Mouse (Mus musculus) retina, postnatal 1 day (tissue): ENCODE results near the gene Lbx2.
A peak's percentile ranks its signal among the peaks of the same experiment; 100 is the strongest.

Experiments
- DNase-seq: peaks from one replicate; pipeline ENCODE4 v3.0.0-alpha.2; 2012

Lbx2 gene

DNA sequence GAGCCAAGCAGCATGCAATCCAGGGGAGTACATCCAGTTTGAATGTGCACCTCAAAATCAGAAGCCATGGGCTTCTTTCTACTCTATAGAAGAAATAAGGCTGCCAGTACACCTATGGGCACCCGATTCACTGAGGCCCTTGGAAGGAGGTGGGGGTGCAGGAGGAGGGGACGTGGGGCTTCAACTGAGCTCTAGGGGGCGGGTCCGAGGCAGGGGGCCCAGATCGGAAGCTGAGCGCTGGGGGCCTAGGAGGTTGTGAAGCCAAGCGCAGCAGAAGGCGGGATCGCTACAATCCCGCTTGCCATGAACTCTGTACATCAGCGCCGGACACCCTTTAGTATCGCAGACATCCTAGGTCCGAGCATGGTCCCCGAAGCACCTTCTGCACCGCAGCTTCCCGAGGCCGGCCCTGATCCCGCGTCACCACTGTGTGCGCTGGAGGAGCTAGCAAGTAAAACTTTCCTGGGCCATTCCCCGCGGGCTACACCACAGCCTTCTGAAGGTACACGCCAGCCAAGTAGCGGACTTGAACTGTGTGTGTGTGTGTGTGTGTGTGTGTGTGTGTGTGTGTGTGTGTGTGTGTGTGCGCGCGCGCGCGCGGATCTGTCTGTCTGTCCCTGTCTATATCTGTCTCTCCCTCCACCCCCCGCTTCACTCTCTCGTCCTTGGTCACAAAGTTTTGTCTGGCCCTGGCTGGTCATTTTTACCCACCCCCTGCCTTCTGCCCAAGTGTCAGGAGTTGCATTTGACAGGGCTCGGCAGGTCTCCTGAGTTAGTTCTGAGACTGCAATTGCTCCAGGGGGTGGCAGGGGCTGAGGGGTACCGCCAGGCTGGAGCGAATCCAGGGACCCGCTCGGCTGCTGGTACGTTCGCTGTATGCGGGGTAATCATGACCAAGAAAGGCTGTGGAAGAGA lies at the start of gene Lbx2:
Gene Lbx2 (plus strand): TSS at position 247 of the 915 bp plus-strand sequence.
- no peak for DNase-seq

DNA sequence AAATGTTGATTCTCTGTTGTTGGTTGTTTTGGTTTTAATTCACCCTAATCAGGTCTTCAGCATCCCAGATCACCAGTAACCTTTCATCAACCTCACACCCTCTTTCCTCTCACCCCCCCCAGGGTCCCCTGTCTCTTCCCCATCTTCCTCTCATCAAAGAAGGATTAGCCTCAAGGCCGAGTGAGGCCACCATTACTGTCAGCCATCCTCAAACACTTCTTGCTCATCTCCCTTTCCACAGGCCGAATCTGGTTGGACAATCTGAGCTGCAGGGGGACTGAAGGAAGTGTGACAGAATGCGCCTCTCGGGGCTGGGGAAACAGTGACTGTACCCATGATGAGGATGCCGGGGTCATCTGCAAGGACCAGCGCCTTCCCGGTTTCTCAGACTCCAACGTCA lies 49.0 kb upstream of the Lbx2 start:
- DNase-seq: no peak

DNA sequence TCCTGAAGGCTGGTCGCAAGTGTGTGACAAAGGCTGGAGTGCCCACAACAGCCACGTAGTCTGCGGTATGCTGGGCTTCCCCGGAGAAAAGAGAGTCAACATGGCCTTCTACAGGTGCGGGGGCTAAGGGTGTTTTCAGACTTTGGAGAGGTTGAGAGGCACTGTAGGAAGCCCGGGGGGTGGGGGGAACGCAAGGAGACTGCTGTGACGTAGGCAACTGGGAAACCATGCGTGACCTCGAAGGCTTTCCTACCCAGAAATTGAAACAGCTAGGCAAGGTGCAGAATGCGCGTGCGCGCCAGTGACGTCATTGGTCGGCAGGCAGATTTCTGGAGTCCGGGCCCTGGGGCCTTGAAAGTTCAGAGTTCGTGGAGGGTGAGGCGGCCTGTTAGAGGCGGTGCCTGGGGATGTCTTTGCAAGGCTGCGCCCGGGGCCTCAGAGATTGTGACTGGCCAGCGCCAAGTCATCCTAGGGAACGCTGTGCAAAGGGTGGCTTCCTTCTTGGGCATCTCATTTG lies 47.6 kb upstream of the Lbx2 start:
- peak; percentile 87 for DNase-seq

DNA sequence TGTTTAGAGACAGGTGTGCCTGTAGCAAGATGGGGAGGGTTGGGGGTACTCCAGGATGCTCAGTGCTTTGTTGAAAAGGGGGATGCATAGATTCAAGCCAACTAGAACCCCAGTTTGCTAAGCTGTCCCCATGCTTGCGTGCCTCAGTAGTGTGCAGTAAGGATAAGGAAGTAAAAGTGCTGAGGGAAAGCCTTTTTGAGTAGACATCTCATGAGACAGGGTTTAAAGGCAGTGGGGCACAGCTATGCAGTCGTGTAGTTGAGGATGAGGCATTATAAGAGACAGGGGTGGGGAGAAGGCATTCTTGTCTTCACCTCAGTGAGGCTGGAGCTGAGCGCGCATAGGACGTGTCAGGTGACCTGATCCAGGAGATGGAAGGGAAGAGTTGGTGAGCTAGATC lies 45.6 kb upstream of the Lbx2 start:
- DNase-seq: no peak

DNA sequence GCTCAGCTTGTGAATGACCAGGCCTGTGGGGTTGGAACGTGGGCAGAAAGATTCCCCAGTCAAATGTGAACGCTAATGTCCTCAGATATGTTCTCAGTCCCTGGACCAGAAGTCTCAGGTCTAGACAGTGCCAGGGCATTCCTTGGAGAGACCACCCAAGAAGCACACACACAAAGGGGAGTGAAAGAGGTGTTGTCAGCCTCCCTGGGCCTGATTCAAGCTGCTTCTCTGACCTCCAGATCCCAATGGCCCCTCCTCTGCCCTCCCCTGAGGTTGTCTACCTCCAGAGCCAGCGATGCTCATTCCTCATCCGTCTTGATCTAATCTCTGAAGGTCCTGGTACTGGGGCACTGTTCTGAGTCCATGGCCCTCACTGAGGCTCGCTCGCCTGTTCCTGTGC lies 42.6 kb upstream of the Lbx2 start:
- no peak for DNase-seq

DNA sequence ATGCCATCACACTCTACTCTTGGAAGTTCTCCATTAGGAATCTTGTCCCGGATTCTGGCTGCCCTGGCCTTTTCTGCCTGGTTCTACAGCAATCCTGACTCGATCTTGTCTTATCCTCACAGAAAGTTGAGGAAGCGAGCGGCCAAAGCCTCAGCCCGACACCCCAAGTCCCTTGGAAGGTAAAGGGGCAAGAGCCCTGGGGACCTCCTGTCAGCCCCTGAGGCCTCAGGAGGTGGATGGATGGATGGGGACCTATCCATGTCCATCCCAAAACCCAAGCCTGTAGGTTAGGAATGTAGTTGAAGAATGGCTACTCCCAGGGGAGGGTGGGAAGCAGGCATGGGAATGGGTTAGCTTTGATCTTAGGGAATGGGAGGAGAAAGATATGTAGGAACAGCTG lies 42.2 kb upstream of the Lbx2 start:
- no peak for DNase-seq

DNA sequence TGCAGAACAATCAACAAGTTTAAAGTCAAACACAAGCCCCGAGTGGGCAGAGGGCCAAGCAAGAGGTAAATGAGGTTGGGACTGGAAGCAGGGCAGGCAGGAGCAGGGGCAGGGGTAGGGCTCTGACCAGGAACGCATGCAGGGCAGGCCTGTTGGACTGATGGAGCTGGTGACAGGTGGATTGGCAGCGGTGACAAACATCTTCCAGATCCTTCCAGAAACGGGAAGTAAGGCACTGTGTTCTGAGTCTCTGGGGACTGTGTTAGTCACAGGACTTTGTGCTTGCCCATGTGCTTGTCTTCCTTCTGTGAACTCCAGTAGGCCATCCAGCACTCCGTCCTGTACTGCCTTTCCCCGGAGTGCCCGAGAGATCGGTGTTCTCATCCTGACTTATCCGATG lies 41.4 kb upstream of the Lbx2 start:
- no peak for DNase-seq

DNA sequence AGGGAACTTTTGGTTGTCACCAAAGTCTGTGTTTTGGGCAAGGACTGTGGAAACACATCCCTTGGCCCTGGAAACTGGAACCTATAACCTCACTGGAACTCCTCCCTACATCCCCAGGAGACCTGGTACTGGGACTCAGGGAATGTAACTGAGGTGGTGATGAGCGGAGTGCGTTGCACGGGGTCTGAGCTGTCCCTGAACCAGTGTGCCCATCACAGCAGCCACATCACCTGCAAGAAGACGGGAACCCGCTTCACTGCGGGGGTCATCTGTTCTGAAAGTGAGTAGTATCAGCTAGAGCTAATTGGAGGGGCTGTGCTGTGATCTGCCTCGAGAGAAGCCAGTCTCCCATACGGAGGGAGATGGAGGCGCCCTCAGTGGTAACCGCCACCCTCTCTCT lies 36.8 kb upstream of the Lbx2 start:
- no peak for DNase-seq

DNA sequence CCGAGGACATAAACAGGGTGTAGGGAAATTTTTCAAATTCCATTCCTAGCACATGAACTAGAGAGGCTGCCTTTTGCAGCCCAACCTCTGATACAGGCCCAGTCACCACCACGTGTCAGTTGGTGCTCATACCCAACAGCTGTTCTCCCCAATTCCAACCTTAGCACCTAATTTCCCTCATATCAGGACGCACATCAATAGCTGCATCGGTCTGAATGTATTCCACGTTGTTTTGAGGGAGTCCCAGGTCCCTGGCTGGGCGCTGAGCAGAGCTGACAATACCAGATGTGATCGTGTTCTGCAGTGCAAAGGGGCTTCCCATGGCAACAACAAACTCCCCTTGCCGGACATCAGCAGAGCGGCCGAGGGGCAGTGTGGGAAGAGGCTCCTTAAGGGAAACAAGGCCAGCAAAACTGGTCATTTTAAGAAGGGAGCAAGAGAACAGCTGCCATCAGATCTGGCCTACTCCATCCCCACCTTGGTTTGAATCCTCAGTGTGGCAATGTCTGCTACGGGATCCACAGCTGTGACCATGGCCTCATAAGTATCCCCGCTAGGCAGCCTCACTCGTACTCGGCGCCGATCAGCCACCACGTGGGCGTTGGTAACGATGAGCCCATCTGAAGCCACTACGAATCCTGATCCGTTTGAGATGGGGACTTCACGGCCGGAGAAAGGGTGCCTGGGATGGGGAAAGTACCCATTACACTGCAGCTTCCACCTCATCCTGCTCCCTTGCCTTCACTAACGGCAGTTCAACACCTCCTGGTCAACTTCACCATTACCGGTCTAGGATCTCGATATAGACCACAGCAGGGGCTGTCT lies 32.8 kb upstream of the Lbx2 start:
- peak; percentile 54 for DNase-seq

DNA sequence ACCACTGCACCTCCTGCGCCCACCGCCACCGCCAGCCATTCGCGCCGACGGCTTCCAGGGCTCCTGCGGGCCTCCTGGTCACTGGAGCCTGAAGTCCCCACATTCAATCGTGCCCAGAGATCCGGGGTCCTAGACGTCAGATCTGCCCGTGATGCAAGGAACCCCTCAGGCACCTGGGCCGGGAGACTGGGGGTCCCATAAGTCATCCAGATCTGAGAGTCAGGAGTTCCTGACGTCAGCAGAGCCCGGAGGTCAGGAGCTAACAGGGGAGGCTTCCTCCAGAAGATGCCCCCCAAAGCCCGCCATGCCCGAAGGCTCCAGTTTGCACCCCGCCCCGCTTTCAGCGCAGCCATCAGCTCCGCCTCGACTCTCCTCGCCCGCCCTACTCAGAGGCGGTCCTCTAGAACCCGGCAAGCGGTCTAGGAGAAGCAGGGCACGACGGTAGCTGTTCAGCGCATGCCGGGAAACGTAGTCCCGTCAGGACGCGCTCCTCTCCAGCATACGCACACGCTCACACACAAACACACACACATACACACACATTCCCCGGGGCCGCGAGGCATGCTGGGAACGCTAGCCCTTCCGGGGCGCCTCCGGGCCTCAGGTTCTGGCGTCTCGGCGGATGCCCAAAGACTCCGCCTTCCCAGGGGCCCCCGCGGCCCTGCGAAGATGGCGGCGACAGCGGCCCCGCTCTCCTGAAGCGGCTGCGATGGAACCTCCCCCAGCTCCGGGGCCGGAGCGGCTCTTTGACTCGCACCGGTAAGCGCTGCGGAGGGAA lies 31.9 kb upstream of the Lbx2 start, which contains the start of gene Aup1:
Gene Aup1 (plus strand): TSS at position 448 of the 778 bp plus-strand sequence.
- peak; percentile 100 for DNase-seq

DNA sequence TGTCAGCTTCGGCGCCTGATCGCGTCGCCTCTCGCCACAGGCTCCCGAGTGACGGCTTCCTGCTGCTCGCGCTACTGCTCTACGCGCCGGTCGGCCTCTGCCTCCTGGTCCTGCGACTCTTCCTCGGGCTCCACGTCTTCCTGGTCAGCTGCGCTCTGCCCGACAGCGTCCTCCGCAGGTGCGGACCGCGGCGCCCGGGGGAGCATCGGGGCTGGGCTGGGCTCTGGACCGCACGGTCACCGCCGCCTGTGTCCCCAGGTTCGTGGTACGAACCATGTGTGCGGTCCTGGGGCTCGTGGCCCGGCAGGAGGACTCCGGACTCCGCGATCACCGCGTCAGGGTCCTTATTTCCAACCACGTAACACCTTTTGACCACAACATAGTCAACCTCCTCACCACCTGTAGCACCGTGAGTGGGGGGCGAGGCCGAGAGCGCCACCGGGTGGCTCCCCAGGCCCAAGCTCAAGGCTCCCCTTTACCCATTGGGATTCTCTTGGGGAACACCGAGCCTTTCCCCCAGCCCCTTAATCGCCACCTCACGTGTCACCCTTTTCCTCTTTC lies 31.2 kb upstream of the Lbx2 start, which contains the start of gene Htra2:
Gene Htra2 (minus strand): TSS at position 403 of the 561 bp plus-strand sequence.
- no peak for DNase-seq

DNA sequence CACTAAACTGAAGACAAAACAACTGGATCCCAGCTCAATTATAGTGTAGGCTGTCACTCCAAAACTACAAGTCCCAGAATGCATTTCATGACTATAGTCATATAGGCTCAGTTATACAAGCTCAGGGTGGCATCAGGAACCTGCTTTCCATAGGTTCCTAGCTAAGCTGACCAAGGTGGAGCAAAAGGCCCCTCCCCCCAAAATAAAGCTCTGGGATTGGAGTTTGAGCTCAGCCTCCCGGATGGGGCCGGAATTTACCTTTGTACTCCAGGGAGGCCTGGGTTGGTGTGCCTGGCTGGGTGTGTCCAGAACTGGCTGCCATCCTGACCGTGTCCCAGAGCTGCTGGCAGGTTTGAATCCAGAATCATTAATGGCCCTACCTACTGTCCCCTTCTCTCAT lies 28.4 kb upstream of the Lbx2 start, which contains the start of gene Dqx1:
Gene Dqx1 (plus strand): TSS at position 55 of the 400 bp plus-strand sequence.
- no peak for DNase-seq

DNA sequence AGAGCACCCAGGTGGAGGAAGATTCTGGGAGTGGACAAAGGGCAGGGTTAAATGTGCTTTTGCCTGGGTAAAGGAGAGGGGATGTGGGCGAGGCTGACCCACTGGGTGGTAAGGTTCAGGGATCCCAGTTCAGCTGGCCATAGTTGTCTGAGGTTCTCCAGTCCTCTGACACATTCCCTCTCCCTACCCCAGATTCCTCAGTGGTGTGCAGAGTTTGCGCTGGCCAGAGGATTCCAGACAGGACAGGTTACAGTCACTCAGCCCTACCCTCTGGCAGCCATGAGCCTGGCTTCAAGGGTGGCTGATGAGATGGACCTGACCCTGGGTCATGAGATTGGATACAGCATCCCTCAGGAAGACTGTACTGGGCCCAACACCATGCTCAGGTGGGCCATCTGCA lies 27.4 kb upstream of the Lbx2 start:
- DNase-seq: no peak

DNA sequence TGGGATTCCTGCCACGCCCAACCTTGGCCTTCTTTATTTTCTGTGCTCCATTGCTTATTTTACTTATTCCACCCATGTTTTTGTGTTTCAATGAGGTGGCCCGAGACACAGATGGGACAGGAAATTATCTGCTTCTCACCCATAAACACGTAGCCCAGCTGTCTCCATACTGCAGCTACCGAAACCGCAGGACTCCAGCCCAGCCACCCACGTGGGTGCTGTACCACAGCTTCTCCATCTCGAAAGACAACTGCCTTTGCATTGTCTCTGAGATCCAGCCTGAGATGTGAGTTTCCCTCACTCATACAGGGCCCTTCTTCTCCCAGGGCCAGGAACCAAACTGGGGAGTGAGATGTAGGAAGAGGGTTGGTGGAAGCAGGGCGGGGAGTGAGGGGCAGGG lies 20.2 kb upstream of the Lbx2 start:
- no peak for DNase-seq

DNA sequence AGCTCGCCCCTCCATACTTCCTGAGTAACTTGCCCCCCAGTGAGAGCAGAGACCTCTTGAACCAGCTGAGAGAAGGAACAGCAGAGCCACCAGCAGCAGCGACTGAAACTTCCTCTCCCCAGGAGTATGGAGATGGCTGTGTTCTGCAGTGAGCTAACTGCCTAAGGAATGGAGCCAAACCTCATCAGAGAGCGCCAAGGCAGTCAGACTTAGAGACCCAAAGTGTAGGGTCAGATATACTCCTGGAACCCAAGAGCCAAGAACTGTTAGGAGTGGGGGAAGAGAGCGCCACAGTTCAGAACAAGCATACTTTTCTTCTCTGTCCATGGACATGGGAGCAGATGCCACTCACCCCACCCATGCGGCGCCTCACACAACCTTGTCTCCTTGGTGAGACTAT lies 19.7 kb upstream of the Lbx2 start:
- DNase-seq: no peak

DNA sequence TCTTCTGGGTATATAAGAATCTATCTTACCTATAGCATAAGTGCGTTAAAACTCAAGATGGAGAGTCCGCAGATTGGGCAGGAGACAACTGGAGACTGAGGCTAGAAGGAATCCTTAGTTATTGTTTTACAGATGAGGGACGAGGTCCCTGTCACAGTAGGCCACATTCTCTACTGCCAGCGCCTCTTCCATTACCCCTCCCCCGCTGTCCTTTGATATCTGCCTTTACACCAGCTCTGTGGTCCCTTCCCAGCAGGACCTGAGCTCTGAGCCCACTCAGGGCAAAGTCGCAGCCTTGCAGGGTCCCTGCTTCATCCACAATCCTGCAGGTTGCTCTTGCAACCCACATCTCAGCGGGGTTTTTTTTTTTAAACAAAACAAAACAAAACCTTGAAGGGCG lies 17.9 kb upstream of the Lbx2 start:
- no peak for DNase-seq

DNA sequence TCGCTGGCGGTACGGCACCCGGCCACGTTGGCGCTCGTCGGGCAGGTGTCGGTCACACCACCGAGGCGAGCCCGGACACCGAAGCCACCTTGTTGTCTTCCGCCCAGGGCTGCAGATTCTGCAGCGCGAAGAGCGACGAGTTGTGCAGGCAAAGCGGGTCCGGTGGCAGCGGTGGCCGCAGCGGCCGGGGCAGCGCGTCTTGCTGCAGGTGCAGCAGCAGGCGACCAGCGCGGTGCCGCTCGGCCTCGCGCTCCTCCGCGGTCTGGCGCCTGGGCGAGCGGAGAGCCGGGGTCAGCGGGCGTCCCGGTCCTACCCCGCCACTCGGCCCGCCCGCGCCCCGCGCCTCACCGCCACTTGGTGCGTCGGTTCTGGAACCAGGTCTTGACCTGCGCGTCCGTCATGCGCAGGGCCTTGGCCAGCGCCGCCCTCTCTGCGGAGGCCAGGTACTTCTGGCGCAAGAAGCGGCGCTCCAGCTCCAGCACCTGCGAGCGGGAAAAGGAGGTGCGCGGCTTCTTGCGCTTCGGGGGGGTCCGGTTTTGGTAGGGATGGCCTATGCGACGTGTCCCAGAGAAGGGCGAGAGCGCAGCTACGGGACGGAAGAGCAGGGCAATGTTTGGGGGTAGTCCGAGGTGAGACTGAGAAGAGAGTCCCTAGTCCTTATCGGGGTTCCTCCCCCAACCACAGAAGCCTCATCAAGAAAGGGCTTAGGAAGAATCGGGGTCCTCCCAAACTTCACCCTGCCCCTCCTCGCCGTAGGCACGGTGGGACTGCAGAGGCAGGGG lies 17.3 kb upstream of the Lbx2 start:
- DNase-seq: peak; percentile 24

DNA sequence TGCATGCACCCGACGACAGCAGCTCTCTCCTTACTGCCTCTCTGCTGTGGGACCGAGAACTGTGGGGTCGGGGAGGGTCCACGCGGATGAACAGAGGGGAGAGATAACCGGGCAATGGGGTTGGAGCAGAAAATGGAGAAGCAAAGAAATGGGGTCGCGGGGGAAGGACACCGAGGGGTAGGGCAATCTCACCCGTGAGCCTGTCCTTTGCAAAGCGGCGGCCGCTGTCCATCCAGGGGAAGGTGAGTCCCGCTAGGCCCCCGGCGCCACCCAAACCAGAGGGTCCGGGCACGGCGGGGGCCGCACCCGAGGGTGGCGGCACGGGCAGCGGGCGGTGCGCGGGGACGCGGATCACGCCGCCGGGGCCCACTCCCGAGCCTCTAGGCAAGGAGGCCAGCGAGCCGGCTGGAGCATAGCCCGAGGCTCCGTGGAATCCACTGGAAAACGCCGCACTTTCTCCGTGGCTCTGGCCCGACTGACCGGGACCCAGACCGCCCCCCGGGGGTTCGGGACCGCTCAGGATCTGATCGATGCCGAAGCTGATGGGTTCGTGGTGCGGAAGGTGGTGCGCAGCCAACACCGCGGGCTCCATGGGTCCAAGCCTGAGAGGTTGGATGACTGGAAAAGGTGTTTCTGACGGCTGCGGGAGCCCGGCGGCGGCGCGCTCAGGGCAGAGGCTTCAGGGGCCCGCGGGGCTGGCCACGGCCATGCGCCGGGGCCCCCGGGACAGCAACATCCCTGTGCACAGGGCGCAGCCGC lies 16.5 kb upstream of the Lbx2 start:
- DNase-seq: no peak

DNA sequence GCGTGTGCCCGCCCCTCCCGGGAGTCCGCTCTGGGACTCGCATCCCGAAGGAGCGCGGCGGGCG lies 16.1 kb upstream of the Lbx2 start, which contains the start of gene Tlx2:
Gene Tlx2 (minus strand): TSS at position 47 of the 64 bp plus-strand sequence.
- no peak for DNase-seq

DNA sequence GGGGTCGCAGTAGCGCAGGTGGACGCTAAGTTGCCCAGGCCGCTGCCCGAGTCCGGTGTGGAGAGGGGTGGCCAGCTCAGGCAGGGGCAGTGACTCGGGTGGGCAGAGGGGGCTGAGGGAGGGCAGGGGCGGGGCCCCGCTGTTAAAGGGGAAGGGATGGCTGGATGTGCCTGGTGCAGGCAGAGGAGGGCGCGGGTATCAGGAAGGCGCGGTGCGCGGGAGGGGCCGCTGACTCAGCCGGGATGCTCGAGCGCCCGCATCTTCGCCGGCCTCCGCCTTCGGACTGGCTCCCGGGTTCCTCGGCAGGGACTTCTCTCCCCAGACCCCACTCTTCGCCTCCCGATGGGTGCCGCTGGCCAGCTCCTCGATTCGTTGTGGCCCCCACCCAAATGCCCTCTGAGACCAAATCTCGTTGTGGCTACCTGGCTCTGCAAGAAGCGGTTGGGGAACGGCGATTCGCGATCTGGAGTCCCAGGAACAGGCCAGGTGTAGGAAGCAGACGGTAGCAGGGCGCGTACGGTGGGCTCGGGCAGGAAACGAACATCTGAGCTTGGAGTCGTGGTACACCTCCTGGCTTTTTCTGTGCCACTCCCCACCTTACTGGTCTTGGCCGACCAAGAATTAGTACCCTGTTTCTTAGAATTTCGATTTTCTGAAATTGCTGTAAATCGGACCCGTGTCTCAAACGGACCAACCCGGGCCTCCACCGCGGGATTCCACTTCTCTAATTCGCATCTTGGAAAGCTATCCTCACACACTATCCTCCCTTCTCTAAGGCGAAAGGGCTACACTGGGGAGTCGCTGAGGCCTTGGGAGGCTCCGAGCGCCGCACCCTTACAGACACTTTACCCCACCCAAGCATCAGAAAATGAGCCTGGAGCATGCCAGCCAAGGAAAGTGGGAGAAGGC lies 15.6 kb upstream of the Lbx2 start:
- peak; percentile 60 for DNase-seq
